Mouse (Mus musculus): Measurements from ENCODE around the gene Olfr548-ps1. TPM values are rescaled to one million over a fixed set of nuclear protein-coding genes. Genes with fewer than 3 reads are reported as not detected.

The Olfr548-ps1 gene
- polyA plus RNA-seq, 1 experiment: not detected

DNA sequence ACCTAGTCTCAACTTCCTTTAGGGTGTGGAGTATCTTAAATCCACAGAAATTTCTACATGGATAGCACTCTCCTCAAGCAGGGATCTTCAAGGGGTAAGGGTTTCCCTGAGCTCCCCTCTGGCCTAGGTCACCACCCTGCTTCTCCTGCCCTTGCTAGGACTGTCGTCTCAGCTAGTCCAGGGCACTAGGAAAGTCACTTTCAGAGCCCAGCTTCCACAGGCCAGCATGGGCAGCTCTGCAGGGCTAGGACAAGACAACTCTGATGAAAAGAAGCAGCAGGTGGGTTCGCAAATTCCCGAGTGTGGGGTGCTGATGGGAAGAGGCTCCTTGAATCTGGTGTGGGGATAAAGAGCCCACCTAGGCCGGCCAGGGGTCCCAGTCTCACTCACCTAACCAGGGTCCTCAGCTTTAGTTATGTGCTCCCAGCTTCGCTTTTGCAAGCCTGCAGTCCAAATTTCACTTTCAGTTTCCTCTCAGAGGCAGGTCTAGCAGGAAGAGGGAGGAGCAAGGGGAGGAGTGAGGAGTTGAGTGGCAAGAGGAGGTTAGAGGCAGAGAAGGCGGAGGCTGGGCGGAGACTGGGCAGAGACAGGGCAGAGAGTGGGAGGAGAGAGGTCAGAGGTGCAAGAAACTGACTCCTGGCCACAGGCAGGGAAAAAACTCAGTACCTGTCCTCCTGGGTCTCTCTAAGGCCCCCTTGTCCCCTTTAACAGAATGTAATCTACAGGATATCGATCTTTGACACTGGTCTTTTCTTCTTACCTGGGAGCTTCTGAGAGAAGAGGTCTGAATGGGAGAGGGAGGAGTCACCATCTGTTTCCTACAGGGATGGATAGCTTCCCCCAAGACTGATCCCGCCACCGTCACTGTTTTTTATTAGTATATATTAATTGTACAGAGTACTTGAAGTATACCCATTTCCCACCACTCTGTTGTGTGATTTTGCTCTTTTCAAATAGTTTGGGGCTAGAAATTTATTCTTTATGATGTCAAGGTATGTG, 24.6 kb downstream of the Olfr548-ps1 start, which contains the start of gene Trim21:
Gene Trim21 (minus strand): TSS at position 488 of the 999 bp plus-strand sequence.
- H3K27ac ChIP-seq (ENCODE audit: insufficient read depth, low read length): no peak within 1 kb of the TSS

DNA sequence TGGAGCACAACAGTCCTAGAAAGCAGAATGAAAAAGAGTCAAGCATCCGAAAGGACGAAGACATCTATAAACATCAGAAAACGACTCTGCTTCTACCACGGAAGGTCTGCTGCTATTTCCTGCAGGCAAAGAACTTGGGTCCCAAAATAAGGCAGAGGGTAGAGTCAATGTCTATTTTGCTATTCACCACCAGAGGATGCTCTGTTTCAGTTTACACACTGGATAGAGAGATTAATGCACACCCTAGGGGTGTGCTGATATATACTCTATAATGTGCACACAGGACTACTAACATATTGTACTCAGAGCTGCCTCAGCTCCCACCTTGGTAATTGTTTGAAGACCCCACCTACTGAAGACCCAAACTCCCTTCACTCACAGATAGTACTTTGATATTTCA, 25.5 kb downstream of the Olfr548-ps1 start:
- Histone ChIP-seq H3K27me3 (ENCODE audit: control insufficient read depth, insufficient read depth, low read length, poor library complexity, severe bottlenecking) (no peaks in the 10 kb centered on the region), H3K4me3 (ENCODE audit: low read depth, low read length) (no peak overlapping the region), H3K9me3 (replicated peaks; ENCODE audit: control insufficient read depth, insufficient read depth, low read length, poor library complexity, severe bottlenecking) (no peaks in the 10 kb centered on the region), H3K4me1 (ENCODE audit: control insufficient read depth, insufficient read depth, low read length) (no peaks in the 10 kb centered on the region), H3K27ac (ENCODE audit: insufficient read depth, low read length) (no peak overlapping the region), H3K36me3 (ENCODE audit: control insufficient read depth, insufficient read depth, low read length, poor library complexity, severe bottlenecking) (no peaks in the 10 kb centered on the region), H3K9ac (ENCODE audit: low read depth, poor library complexity, severe bottlenecking) (no peak overlapping the region)
- TF ChIP-seq EP300 (IDR thresholded peaks at IDR 0.05; ENCODE audit: insufficient read depth, low read depth, low read length): no peak
- no peak for TF ChIP-seq CTCF (IDR thresholded peaks at IDR 0.05; ENCODE audit: low read depth, low read length)
- no peak for TF ChIP-seq POLR2A (IDR thresholded peaks at IDR 0.05; ENCODE audit: insufficient read depth, low read length)

More for the DNA sequence above, 24.6 kb downstream of the Olfr548-ps1 start, which contains the start of gene Trim21:
- TF ChIP-seq CTCF (IDR thresholded peaks at IDR 0.05; ENCODE audit: low read depth, low read length) (no peak), POLR2A (IDR thresholded peaks at IDR 0.05; ENCODE audit: insufficient read depth, low read length) (no peak), EP300 (IDR thresholded peaks at IDR 0.05; ENCODE audit: insufficient read depth, low read depth, low read length) (no peak)
- H3K36me3 ChIP-seq (ENCODE audit: control insufficient read depth, insufficient read depth, low read length, poor library complexity, severe bottlenecking): no peaks in the 10 kb centered on the region
- H3K4me1 ChIP-seq (ENCODE audit: control insufficient read depth, insufficient read depth, low read length): no peaks in the 10 kb centered on the region
- no peaks in the 10 kb centered on the region for H3K9me3 ChIP-seq (replicated peaks; ENCODE audit: control insufficient read depth, insufficient read depth, low read length, poor library complexity, severe bottlenecking)
- H3K27me3 ChIP-seq (ENCODE audit: control insufficient read depth, insufficient read depth, low read length, poor library complexity, severe bottlenecking): no peaks in the 10 kb centered on the region
- H3K9ac ChIP-seq (ENCODE audit: low read depth, poor library complexity, severe bottlenecking): no peak within 1 kb of the TSS
- peak within 1 kb of the TSS; percentile 45 for H3K4me3 ChIP-seq (ENCODE audit: low read depth, low read length)

DNA sequence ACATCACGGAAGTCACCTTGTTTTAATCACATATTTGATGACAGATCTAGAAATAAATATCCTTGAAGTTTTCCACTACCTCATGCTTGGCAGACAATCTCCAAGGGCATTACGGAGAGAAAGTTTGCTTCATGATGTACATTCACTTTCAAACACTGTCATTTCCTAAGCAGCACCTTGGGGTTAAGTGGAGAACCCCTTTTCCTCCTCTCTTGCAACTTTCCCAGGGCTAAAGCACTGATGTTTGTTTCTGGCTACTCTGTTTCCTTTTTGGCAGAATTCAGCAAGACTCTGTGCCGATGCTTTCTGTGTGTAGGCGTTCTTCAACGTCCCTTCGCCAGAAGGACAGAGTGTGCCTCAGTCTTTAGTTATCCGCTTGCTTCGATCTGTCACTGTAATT, 30.4 kb downstream of the Olfr548-ps1 start, which contains the start of gene Olfr550:
Gene Olfr550 (plus strand): TSS at position 301 of the 400 bp plus-strand sequence.
- no peak within 1 kb of the TSS for H3K4me3 ChIP-seq (ENCODE audit: low read depth, low read length)
- H3K27ac ChIP-seq (ENCODE audit: insufficient read depth, low read length): no peak within 1 kb of the TSS
- H3K36me3 ChIP-seq (ENCODE audit: control insufficient read depth, insufficient read depth, low read length, poor library complexity, severe bottlenecking): no peaks in the 10 kb centered on the region
- TF ChIP-seq CTCF (IDR thresholded peaks at IDR 0.05; ENCODE audit: low read depth, low read length): no peak
- no peak for TF ChIP-seq POLR2A (IDR thresholded peaks at IDR 0.05; ENCODE audit: insufficient read depth, low read length)
- TF ChIP-seq EP300 (IDR thresholded peaks at IDR 0.05; ENCODE audit: insufficient read depth, low read depth, low read length): no peak
- no peaks in the 10 kb centered on the region for H3K9me3 ChIP-seq (replicated peaks; ENCODE audit: control insufficient read depth, insufficient read depth, low read length, poor library complexity, severe bottlenecking)
- H3K27me3 ChIP-seq (ENCODE audit: control insufficient read depth, insufficient read depth, low read length, poor library complexity, severe bottlenecking): no peaks in the 10 kb centered on the region
- no peaks in the 10 kb centered on the region for H3K4me1 ChIP-seq (ENCODE audit: control insufficient read depth, insufficient read depth, low read length)
- no peak within 1 kb of the TSS for H3K9ac ChIP-seq (ENCODE audit: low read depth, poor library complexity, severe bottlenecking)

DNA sequence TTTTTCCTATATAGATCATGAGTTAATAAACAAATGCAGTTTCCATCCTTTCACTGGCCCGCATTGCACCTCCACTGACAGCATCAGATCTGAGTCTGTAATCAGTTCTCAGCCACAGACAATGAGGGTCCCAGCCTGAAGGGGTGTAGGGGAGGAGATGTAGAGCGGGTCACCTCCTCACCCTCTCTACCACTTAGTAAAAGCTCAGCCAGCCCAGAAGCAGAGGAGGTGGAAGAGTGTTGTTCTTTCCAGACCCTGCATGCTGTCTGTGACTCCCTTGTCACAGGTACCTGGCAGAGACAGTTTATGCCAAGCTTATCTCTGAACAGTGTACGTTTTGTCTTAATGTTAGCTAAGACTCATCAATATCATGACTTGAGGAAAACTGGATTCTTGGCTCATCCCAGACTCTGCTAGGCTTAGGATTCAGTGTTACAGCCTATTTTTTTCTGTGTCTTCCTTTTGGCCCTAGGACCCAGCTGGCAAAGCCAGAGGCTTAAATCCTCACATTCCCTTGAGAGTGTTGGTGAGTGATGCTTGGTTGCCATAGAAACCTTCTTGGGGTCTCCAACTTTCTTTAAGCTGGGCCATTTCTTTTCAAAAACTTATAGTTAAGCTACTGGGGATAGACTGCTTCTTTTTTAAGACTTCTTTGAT, 32.6 kb downstream of the Olfr548-ps1 start:
- TF ChIP-seq CTCF (IDR thresholded peaks at IDR 0.05; ENCODE audit: low read depth, low read length): no peak
- TF ChIP-seq POLR2A (IDR thresholded peaks at IDR 0.05; ENCODE audit: insufficient read depth, low read length): no peak

DNA sequence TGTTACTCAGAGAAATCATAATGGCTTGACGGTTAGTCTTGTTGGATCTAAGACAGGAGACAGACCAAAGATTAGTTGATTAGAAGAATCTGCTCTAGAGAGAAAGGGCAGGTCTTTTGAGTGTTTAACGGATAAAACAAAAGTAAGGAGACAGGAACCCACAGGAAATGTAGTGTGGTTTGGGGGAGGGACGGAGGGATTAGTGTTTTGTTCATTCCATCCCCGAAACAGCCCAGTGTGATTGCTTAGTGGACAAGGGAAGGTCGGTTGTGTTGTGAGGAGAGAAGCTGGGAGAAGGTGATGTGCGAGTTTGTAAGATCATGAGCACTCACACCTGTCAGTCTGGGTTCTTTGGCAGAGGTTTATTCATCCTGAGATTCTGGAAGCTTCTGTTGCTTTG, 35.3 kb downstream of the Olfr548-ps1 start:
- Histone ChIP-seq H3K9me3 (replicated peaks; ENCODE audit: control insufficient read depth, insufficient read depth, low read length, poor library complexity, severe bottlenecking) (no peaks in the 10 kb centered on the region), H3K27ac (ENCODE audit: insufficient read depth, low read length) (no peak overlapping the region), H3K27me3 (ENCODE audit: control insufficient read depth, insufficient read depth, low read length, poor library complexity, severe bottlenecking) (no peaks in the 10 kb centered on the region), H3K4me3 (ENCODE audit: low read depth, low read length) (no peak overlapping the region), H3K9ac (ENCODE audit: low read depth, poor library complexity, severe bottlenecking) (no peak overlapping the region), H3K4me1 (ENCODE audit: control insufficient read depth, insufficient read depth, low read length) (no peaks in the 10 kb centered on the region), H3K36me3 (ENCODE audit: control insufficient read depth, insufficient read depth, low read length, poor library complexity, severe bottlenecking) (no peaks in the 10 kb centered on the region)
- no peak for TF ChIP-seq EP300 (IDR thresholded peaks at IDR 0.05; ENCODE audit: insufficient read depth, low read depth, low read length)
- no peak for TF ChIP-seq POLR2A (IDR thresholded peaks at IDR 0.05; ENCODE audit: insufficient read depth, low read length)
- TF ChIP-seq CTCF (IDR thresholded peaks at IDR 0.05; ENCODE audit: low read depth, low read length): no peak

More for the DNA sequence above, 32.6 kb downstream of the Olfr548-ps1 start:
- no peaks in the 10 kb centered on the region for H3K9me3 ChIP-seq (replicated peaks; ENCODE audit: control insufficient read depth, insufficient read depth, low read length, poor library complexity, severe bottlenecking)
- H3K27ac ChIP-seq (ENCODE audit: insufficient read depth, low read length): no peak overlapping the region
- H3K36me3 ChIP-seq (ENCODE audit: control insufficient read depth, insufficient read depth, low read length, poor library complexity, severe bottlenecking): no peaks in the 10 kb centered on the region
- H3K4me1 ChIP-seq (ENCODE audit: control insufficient read depth, insufficient read depth, low read length): no peaks in the 10 kb centered on the region
- H3K27me3 ChIP-seq (ENCODE audit: control insufficient read depth, insufficient read depth, low read length, poor library complexity, severe bottlenecking): no peaks in the 10 kb centered on the region
- H3K9ac ChIP-seq (ENCODE audit: low read depth, poor library complexity, severe bottlenecking): no peak overlapping the region
- no peak overlapping the region for H3K4me3 ChIP-seq (ENCODE audit: low read depth, low read length)
